Mouse (Mus musculus): Measurements from ENCODE around the gene Bsnd. TPM values are rescaled to one million over a fixed set of nuclear protein-coding genes. Genes with fewer than 3 reads are reported as not detected.

The Bsnd gene
- polyA plus RNA-seq, 1 experiment from 2014 or later: not detected

- Histone ChIP-seq H3K4me3 (ENCODE audit: inconsistent target) (no peak overlapping the region), H3K36me3 (ENCODE audit: inconsistent target) (no peaks in the 10 kb centered on the region), H3K79me2 (ENCODE audit: inconsistent target) (no peaks in the 10 kb centered on the region), H3K27ac (no peak overlapping the region)
- WGBS (ENCODE audit: missing documents): 49% methylated on average over 5 of the region's 5 CpGs
Measured at GRCm38 (mm10) chr4:106462524-106462923, 29.6 kb downstream of the Bsnd start.

DNA sequence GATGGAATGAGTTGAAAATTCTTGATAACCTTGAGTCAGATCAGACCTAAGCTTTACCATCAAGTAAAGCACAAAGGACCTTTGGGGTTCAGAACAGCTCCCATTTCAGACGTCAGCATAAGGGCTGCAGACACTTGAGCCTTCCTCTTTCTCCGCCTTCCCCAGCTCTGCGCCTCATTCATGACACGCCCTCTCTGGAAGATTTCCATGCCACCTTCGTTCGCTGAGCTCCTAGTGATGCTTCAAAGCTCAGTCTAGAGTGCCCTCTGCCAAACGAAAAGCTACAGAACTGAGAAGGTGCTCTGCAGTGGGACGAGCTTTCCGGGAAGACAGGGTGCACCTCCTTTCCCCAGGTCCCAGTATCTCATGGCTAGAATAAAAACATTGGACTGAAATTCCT is 30.1 kb downstream of the Bsnd start:
- Histone ChIP-seq H3K27ac (no peak overlapping the region), H3K36me3 (ENCODE audit: inconsistent target) (no peaks in the 10 kb centered on the region), H3K4me3 (ENCODE audit: inconsistent target) (no peak overlapping the region), H3K79me2 (ENCODE audit: inconsistent target) (no peaks in the 10 kb centered on the region)
- WGBS (ENCODE audit: missing documents): 71% methylated on average over 8 of the region's 9 CpGs

GRCm38 (mm10) chr4:106454541-106454940 is 37.5 kb downstream of the Bsnd start:
- 93% methylated on average over 7 of the region's 7 CpGs for WGBS (ENCODE audit: missing documents)

DNA sequence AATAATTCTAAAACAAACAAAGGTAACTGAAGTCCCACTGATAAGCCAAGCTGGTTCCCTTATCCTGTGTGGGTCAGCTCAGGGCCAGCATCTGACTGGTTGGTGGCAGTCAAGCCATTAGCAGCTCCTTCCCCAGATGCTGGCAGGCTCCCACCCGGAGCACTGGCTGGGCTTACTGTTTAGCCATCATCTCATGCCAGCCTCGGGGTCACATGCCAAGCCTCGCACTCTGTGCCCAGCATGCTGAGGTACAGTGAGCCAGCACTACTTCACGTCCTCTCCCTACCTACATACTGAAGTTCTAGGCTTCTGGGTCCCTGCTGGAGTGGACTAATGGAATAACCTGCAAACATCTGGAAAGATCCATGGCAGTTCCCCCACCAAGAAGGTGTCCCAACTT is 38.6 kb downstream of the Bsnd start:
- H3K79me2 ChIP-seq (ENCODE audit: inconsistent target): no peaks in the 10 kb centered on the region
- H3K36me3 ChIP-seq (ENCODE audit: inconsistent target): no peaks in the 10 kb centered on the region
- WGBS (ENCODE audit: missing documents): 90% methylated on average over 4 of the region's 4 CpGs
- no peak overlapping the region for H3K27ac ChIP-seq
- H3K4me3 ChIP-seq (ENCODE audit: inconsistent target): no peak overlapping the region

More at GRCm38 (mm10) chr4:106454541-106454940, 37.5 kb downstream of the Bsnd start:
- H3K27ac ChIP-seq: no peak overlapping the region
- no peaks in the 10 kb centered on the region for H3K79me2 ChIP-seq (ENCODE audit: inconsistent target)
- H3K4me3 ChIP-seq (ENCODE audit: inconsistent target): no peak overlapping the region
- no peaks in the 10 kb centered on the region for H3K36me3 ChIP-seq (ENCODE audit: inconsistent target)

DNA sequence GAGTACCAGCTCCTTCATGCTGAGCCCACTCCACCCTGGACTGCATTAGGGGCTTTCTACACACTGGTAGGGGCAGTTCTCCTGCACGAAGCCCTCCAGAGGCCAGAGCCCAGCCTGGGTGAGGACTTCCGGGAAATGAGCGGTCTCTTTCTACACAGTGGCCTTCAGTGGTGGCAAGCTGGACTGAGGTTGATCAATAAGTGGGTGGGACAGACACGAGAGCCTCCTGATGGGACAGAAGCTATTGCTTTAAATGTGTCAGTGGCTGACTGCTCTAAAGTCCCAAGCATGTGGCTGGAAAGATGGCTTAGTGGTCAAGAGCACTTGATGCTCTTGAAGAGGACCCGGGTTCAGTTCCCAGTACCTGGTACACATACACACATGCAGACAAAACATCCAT is 39.0 kb downstream of the Bsnd start:
- Histone ChIP-seq H3K27ac (no peak overlapping the region), H3K4me3 (ENCODE audit: inconsistent target) (no peak overlapping the region), H3K36me3 (ENCODE audit: inconsistent target) (no peaks in the 10 kb centered on the region), H3K79me2 (ENCODE audit: inconsistent target) (no peaks in the 10 kb centered on the region)
- WGBS (ENCODE audit: missing documents): 98% methylated on average over 5 of the region's 5 CpGs

DNA sequence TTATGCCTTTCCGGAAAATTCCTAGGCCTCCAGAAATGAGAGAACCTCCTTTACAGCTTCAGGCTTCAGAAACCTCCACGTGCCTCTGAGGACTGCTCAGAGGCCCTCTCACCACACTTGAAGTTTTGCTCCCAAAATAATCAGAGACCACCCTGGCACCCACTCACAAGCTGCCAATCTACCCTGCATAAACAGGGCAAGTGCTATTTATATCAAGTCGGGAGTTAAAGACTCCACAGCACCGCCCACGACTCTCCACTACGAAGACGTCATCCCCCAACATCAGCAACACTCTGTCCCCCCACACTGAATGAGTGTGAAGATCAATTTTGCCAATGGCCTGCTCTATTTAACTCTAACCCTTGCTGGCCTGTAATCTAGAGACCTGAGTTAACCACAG is 39.7 kb downstream of the Bsnd start:
- Histone ChIP-seq H3K79me2 (ENCODE audit: inconsistent target) (no peaks in the 10 kb centered on the region), H3K27ac (no peak overlapping the region), H3K36me3 (ENCODE audit: inconsistent target) (no peaks in the 10 kb centered on the region), H3K4me3 (ENCODE audit: inconsistent target) (no peak overlapping the region)
- 90% methylated on average over 7 of the region's 7 CpGs for WGBS (ENCODE audit: missing documents)

DNA sequence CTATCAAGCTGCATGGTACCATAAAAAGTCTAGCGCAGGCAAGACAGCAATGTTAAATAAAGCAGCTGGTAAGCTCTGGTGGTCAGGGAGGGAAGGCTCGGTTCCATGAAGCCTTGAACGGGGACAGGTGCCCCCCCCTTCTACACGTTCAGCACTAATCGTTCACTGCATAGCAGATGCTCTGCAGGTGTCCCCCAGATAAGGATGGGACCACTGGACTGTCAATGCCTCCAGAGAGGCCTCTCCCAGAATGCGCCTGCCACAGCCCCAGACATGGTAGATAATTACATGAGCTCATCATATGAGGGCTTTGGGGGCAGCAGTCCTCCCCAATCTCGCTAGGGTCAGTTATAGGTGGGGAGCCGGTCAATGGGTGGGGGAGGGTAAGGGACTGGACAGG is 42.8 kb downstream of the Bsnd start:
- no peaks in the 10 kb centered on the region for H3K79me2 ChIP-seq (ENCODE audit: inconsistent target)
- 92% methylated on average over 8 of the region's 8 CpGs for WGBS (ENCODE audit: missing documents)
- no peak overlapping the region for H3K4me3 ChIP-seq (ENCODE audit: inconsistent target)
- H3K36me3 ChIP-seq (ENCODE audit: inconsistent target): no peaks in the 10 kb centered on the region
- H3K27ac ChIP-seq: no peak overlapping the region

GRCm38 (mm10) chr4:106443182-106443581 is 48.9 kb downstream of the Bsnd start:
- 93% methylated on average over 6 of the region's 6 CpGs for WGBS (ENCODE audit: missing documents)
- Histone ChIP-seq H3K79me2 (ENCODE audit: inconsistent target) (no peaks in the 10 kb centered on the region), H3K36me3 (ENCODE audit: inconsistent target) (peaks cover 23% of the 10 kb centered on the region), H3K27ac (no peak overlapping the region), H3K4me3 (ENCODE audit: inconsistent target) (no peak overlapping the region)

DNA sequence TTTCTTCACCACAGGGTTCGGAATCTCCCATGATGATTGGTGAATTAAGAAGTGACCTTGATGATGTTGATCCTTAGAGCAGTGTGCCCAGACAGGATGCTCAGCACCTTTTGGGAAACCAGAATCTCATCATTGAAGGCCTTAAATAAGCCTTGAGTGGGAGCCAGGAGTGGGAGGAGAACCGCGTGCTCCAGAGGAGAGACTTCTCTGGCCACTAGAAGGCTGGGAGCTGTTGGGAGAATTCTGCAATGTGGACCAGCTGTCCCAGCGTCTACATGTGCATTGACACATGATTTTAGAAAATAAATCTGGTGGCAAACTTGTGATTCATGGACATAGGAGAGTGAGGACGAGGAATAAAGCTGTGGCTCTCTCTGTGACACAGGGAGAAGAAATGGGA is 53.3 kb downstream of the Bsnd start:
- peaks cover 61% of the 10 kb centered on the region for H3K36me3 ChIP-seq (ENCODE audit: inconsistent target)
- no peaks in the 10 kb centered on the region for H3K79me2 ChIP-seq (ENCODE audit: inconsistent target)
- H3K27ac ChIP-seq: no peak overlapping the region
- no peak overlapping the region for H3K4me3 ChIP-seq (ENCODE audit: inconsistent target)
- WGBS (ENCODE audit: missing documents): 100% methylated on average over 5 of the region's 5 CpGs

GRCm38 (mm10) chr4:106437207-106437606 is 54.9 kb downstream of the Bsnd start:
- no peaks in the 10 kb centered on the region for H3K79me2 ChIP-seq (ENCODE audit: inconsistent target)
- no peak overlapping the region for H3K27ac ChIP-seq
- no peak overlapping the region for H3K4me3 ChIP-seq (ENCODE audit: inconsistent target)
- WGBS (ENCODE audit: missing documents): 98% methylated on average over 5 of the region's 5 CpGs
- peaks cover 62% of the 10 kb centered on the region for H3K36me3 ChIP-seq (ENCODE audit: inconsistent target)

DNA sequence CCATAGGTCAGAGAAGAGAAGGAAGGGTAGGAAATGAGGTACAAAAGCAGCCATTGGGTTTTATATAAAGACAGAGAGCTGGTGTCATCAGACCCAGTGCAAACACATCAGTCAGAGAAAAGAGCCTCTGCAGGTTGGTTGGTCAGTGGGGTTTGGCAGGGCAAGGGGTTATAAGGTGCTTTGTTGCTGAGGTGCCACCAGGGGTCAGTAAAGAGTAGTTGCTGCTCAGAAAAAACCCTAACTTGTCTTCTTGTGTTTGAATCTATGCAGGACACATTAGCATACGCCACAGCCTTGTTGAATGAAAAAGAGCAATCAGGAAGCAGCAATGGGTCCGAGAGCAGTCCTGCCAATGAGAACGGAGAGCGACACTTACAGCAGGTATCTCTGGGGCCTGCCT is 55.6 kb downstream of the Bsnd start:
- peaks cover 67% of the 10 kb centered on the region for H3K36me3 ChIP-seq (ENCODE audit: inconsistent target)
- WGBS (ENCODE audit: missing documents): 86% methylated on average over 4 of the region's 4 CpGs
- H3K79me2 ChIP-seq (ENCODE audit: inconsistent target): no peaks in the 10 kb centered on the region
- no peak overlapping the region for H3K27ac ChIP-seq
- no peak overlapping the region for H3K4me3 ChIP-seq (ENCODE audit: inconsistent target)

DNA sequence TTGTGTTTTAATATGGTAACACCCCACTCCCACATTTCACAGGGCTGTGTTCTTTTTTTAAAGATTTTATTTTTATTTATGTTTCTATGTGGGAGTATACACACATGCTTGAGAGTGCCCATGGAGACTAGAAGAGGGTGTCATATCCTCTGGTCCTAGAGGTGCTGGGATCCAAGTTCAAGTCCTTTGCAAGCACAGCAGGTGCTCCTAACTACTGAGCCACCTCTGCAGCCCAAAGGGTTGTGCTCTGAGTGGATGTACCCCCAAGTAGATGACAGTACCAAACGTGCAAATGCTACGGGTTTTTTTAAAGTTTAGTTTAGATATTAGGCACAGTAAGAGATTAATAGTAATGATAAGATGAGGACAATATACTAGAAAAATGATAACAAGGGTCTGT is 56.7 kb downstream of the Bsnd start:
- H3K79me2 ChIP-seq (ENCODE audit: inconsistent target): no peaks in the 10 kb centered on the region
- WGBS (ENCODE audit: missing documents): 95% methylated on average over 2 of the region's 2 CpGs
- H3K27ac ChIP-seq: no peak overlapping the region
- H3K36me3 ChIP-seq (ENCODE audit: inconsistent target): peaks cover 66% of the 10 kb centered on the region
- no peak overlapping the region for H3K4me3 ChIP-seq (ENCODE audit: inconsistent target)

Other genes starting within 250 kb of the Bsnd start
- gene Usp24, start 176.1 kb downstream of the Bsnd start, polyA plus RNA-seq (2018): 16.9 to 23.8 TPM (median 18.5 TPM) in 3 replicates
- gene Pcsk9, start 28.0 kb downstream of the Bsnd start, polyA plus RNA-seq (2018): not detected in 3 replicates
- gene Dhcr24, start 68.8 kb upstream of the Bsnd start, polyA plus RNA-seq (2018): 8.3 to 57.3 TPM (median 30.5 TPM) in 3 replicates
- gene Lexm, start 125.0 kb upstream of the Bsnd start, polyA plus RNA-seq (2018): not detected in 3 replicates
- gene Ttc22, start 130.1 kb upstream of the Bsnd start, polyA plus RNA-seq (2018): not detected in 3 replicates
- 3.0 to 5.1 TPM (median 3.6 TPM) in 3 replicates for gene Pars2, start 158.8 kb upstream of the Bsnd start, polyA plus RNA-seq (2018)
- 22.3 to 28.9 TPM (median 24.3 TPM) in 3 replicates for gene Ttc4, start 186.7 kb upstream of the Bsnd start, polyA plus RNA-seq (2018)
- gene Mroh7, start 238.6 kb upstream of the Bsnd start, polyA plus RNA-seq (2018): not detected in 3 replicates
- not detected in 3 replicates for gene Fam151a, start 241.6 kb upstream of the Bsnd start, polyA plus RNA-seq (2018)

All from macrophage (primary cell).